Mouse (Mus musculus) brain, embryonic 14.5 days (tissue): ENCODE results near the gene Nop2.

Experiments used
- CTCF ChIP-seq: fragments of 200-500 bp; IDR thresholded peaks from 2 replicates; pipeline ENCODE4 v1.5.1; 2012; ENCODE audit warnings: inconsistent platforms, mild to moderate bottlenecking, moderate library complexity, borderline replicate concordance; ENCODE audit not compliant: insufficient read depth, insufficient read length; ENCODE audit errors: extremely low read depth
- POLR2A ChIP-seq: fragments of 200-500 bp; IDR thresholded peaks from 2 replicates; pipeline ENCODE4 v1.6.1; 2012; ENCODE audit warnings: mild to moderate bottlenecking, inconsistent platforms, borderline replicate concordance; ENCODE audit not compliant: poor library complexity, insufficient read depth, insufficient read length, severe bottlenecking; ENCODE audit errors: extremely low read depth

GRCm38 (mm10) chr6:125112553-125112952 is 19.2 kb upstream of the Nop2 start:
- no peak for TF ChIP-seq CTCF
- no peak for TF ChIP-seq POLR2A
